Comparison of ENCODE assay signal across 15 mouse cellular contexts in the genomic region with DNA sequence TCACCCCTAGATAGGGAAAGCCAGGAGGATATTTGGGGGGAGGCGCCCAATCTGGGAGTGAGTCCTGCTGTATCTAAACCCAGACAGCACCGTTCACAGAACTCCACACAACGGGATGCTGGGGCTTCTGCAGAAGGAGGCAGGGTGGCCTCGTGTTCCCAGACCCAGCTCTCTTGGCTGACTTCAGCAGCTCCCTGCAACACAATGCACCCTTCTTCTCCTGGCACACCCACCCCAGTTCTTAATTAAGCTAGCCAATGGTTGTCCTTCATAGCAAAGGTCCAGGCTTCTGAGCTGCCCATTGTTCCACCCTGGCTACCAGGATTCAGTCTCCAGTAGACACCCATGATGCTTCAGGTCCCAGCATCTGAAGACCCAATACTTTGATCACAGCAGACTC.
DNase-seq lines count a peak whose midpoint lies in the region; ATAC-seq lines count a peak whose summit lies in the region.
"Had no signal": no experiment of that assay in that cellular context is flagged by ENCODE, and none has a peak within 500 bp of the region (broad histone marks: within the 10 kb centered on the region; RNA-seq: fewer than 3 reads in every experiment).

No protein-coding gene starts in this region.

- no peaks in the 10 kb centered on the region for H3K9me3 ChIP-seq in hindbrain, embryonic 10.5 days
- no peaks in the 10 kb centered on the region for H3K9me3 ChIP-seq in hindbrain, embryonic 11.5 days (ENCODE audit: control insufficient read depth, low read length)
- H3K9me3 ChIP-seq in liver, embryonic 11.5 days (ENCODE audit: control insufficient read depth, low read length) = no peaks in the 10 kb centered on the region

- no peak for ATAC-seq in hindbrain, embryonic 11.5 days (ENCODE audit: low FRiP score)
- no peak for ATAC-seq in liver, embryonic 11.5 days (replicated peaks; ENCODE audit: low FRiP score)
- ATAC-seq: intestine, embryonic 16.5 days; liver, postnatal 0 days had no signal

- H3K4me2 ChIP-seq in hindbrain, embryonic 11.5 days (replicated peaks; ENCODE audit: low read depth, low read length) = no peak overlapping the region
- no peak overlapping the region for H3K4me2 ChIP-seq in liver, embryonic 11.5 days

- no peak for DNase-seq in hindbrain, embryonic 10.5 days (ENCODE audit: low spot score)
- DNase-seq in hindbrain, embryonic 11.5 days (ENCODE audit: low spot score) = no peak
- DNase-seq in right cerebral cortex, postnatal 36 days (ENCODE audit: low spot score in 2 of 2) = peak; percentile 18 to 28
- DNase-seq in right cerebral cortex, postnatal 25 days = no peak
- DNase-seq in layer of hippocampus, postnatal 36 days = peak; percentile 30 to 39
- DNase-seq in spleen, adult 18-20 months = no peak
- DNase-seq in liver, embryonic 11.5 days (ENCODE audit: low spot score) = no peak
- no peak for DNase-seq in heart, postnatal 14 days
- DNase-seq: B cell, adult 2 months; cerebellum, adult 18-20 months; kidney, postnatal 36 days; liver, postnatal 0 days; thymus, postnatal 14 days had no signal

- peaks cover 39% of the 10 kb centered on the region for H3K27me3 ChIP-seq in hindbrain, embryonic 10.5 days (ENCODE audit: insufficient read depth, poor library complexity, severe bottlenecking)
- peaks cover 2% of the 10 kb centered on the region; the same call in 1 of the 2 replicates for H3K27me3 ChIP-seq in hindbrain, embryonic 11.5 days (ENCODE audit: control insufficient read depth, insufficient read depth, low read length)
- H3K27me3 ChIP-seq in liver, embryonic 11.5 days (replicated peaks; ENCODE audit: control insufficient read depth, insufficient read depth, low read length) = peaks cover 26% of the 10 kb centered on the region

- intact Hi-C loops in heart, postnatal 14 days (cut with DNase I) = no loop called here

- no peak overlapping the region for H3K4me3 ChIP-seq in hindbrain, embryonic 10.5 days
- no peak overlapping the region for H3K4me3 ChIP-seq in hindbrain, embryonic 11.5 days (ENCODE audit: low read depth, low read length)
- H3K4me3 ChIP-seq in liver, embryonic 11.5 days (ENCODE audit: low read depth, low read length) = no peak overlapping the region

- no peaks in the 10 kb centered on the region for H3K36me3 ChIP-seq in hindbrain, embryonic 10.5 days
- no peaks in the 10 kb centered on the region for H3K36me3 ChIP-seq in hindbrain, embryonic 11.5 days (ENCODE audit: control insufficient read depth, insufficient read depth, low read length)
- no peaks in the 10 kb centered on the region for H3K36me3 ChIP-seq in liver, embryonic 11.5 days (ENCODE audit: control insufficient read depth, insufficient read depth, low read length)
- H3K36me3 ChIP-seq: G1E had no signal

- H3K27ac ChIP-seq in hindbrain, embryonic 10.5 days = peak overlapping the region; percentile 99
- no peak overlapping the region for H3K27ac ChIP-seq in hindbrain, embryonic 11.5 days (ENCODE audit: low read depth, low read length)
- no peak overlapping the region for H3K27ac ChIP-seq in liver, embryonic 11.5 days (ENCODE audit: low read depth, low read length)

- WGBS in hindbrain, embryonic 10.5 days = 73% methylated on average over 4 of the region's 4 CpGs
- WGBS in hindbrain, embryonic 11.5 days = 59% methylated on average over 4 of the region's 4 CpGs
- WGBS in liver, embryonic 11.5 days = 67% methylated on average over 4 of the region's 4 CpGs

- no peak overlapping the region for H3K9ac ChIP-seq in hindbrain, embryonic 11.5 days (ENCODE audit: low read depth, low read length)
- no peak overlapping the region for H3K9ac ChIP-seq in liver, embryonic 11.5 days (ENCODE audit: low read depth, low read length)
- H3K9ac ChIP-seq: liver, postnatal 0 days had no signal

- peaks cover 82% of the 10 kb centered on the region for H3K4me1 ChIP-seq in hindbrain, embryonic 10.5 days (replicated peaks)
- peaks cover 15% of the 10 kb centered on the region for H3K4me1 ChIP-seq in hindbrain, embryonic 11.5 days (replicated peaks; ENCODE audit: control insufficient read depth, insufficient read depth, low read length)
- H3K4me1 ChIP-seq in liver, embryonic 11.5 days (replicated peaks; ENCODE audit: control insufficient read depth, insufficient read depth, low read length) = peaks cover 3% of the 10 kb centered on the region; the same call in 1 of the 2 replicates

Comparison
In these comparisons a context has a peak if more than half of its experiments do, and no peak if none do; other contexts are left out.
1. DNase-seq: peak in right cerebral cortex, postnatal 36 days (2 of 2) and layer of hippocampus, postnatal 36 days (2 of 2); none in hindbrain, embryonic 10.5 days (single experiment), hindbrain, embryonic 11.5 days (single experiment), right cerebral cortex, postnatal 25 days (single experiment), spleen, adult 18-20 months (0 of 2), liver, embryonic 11.5 days (single experiment) and heart, postnatal 14 days (0 of 2).